Mouse (Mus musculus) embryonic stem cell, embryonic (primary cell): ENCODE data around the gene Ncoa6.

Experiments used
- CTCF ChIA-PET, 4 experiments: fragments of 300-600 bp in 2 of 4; fragments of 350-600 bp in 2 of 4; sonication (Branson Sonifier 250); formaldehyde crosslinking; loops; one replicate each; lab custom pipeline; 2022; ENCODE audit warnings: inconsistent platforms in 2 of 4; lab: Charles Lee
- POLR2A ChIA-PET, 4 experiments: fragments of 300-600 bp in 2 of 4; fragments of 350-600 bp in 2 of 4; sonication (Branson Sonifier 250); formaldehyde crosslinking; loops; one replicate each; lab custom pipeline; 2022; ENCODE audit warnings: antibody characterized with exemption in 4 of 4, inconsistent platforms in 1 of 4; lab: Charles Lee

Ncoa6 gene

GRCm38 (mm10) chr2:155385731-155386533 lies 87.8 kb downstream of the Ncoa6 start:
- ChIA-PET CTCF (interaction anchor here (0.5 to 2.3 kb wide), 9 partner anchors 29 to 658 kb away, joined by 3 to 11 read pairs (median 5); partner anchors contain the start of genes Map1lc3a (in 1 of the 4), Pigu (in 1 of the 4) and Raly (in 1 of the 4)), POLR2A (interaction anchor here in 3 of 4 experiments (0.6 to 1.9 kb wide), 9 partner anchors 10 to 304 kb away, joined by 3 to 5 read pairs (median 3); partner anchors contain the start of gene Pigu (in 1 of the 3))

- CTCF ChIA-PET = interaction anchor here (0.6 to 2.3 kb wide), 35 partner anchors 14 to 672 kb away, joined by 3 to 12 read pairs (median 4); partner anchors contain the start of genes Map1lc3a (in 3 of the 4), Pigu (in 2 of the 4), Dynlrb1 (in 1 of the 4) and Raly (in 1 of the 4)
- POLR2A ChIA-PET = interaction anchor here in 3 of 4 experiments (0.5 to 1.9 kb wide), 20 partner anchors 11 to 658 kb away, joined by 3 to 5 read pairs (median 3); partner anchors contain the start of genes Dynlrb1 (in 1 of the 3) and Map1lc3a (in 1 of the 3)
These were observed 88.6 kb downstream of the Ncoa6 start for GRCm38 (mm10) chr2:155385090-155385489.

- POLR2A ChIA-PET = interaction anchor here in 3 of 4 experiments (0.5 to 4.7 kb wide), 34 partner anchors 8 to 1011 kb away, joined by 3 to 45 read pairs (median 6); partner anchors contain the start of genes Map1lc3a (in 3 of the 3), Dynlrb1 (in 2 of the 3), Itch (in 2 of the 3) and Ahcy (in 1 of the 3)
These were observed 90.8 kb downstream of the Ncoa6 start for GRCm38 (mm10) chr2:155382791-155383438.

GRCm38 (mm10) chr2:155382332-155382700 lies 91.4 kb downstream of the Ncoa6 start:
- CTCF ChIA-PET = interaction anchor here in 3 of 4 experiments (0.6 to 1.8 kb wide), 13 partner anchors 18 to 669 kb away, joined by 3 to 6 read pairs (median 4); partner anchors contain the start of genes Map1lc3a (in 2 of the 3), Acss2 (in 1 of the 3) and Ggt7 (in 1 of the 3)

More at GRCm38 (mm10) chr2:155382791-155383438, 90.8 kb downstream of the Ncoa6 start:
- CTCF ChIA-PET = interaction anchor here in 1 of 4 experiments (0.7 to 1.8 kb wide), 5 partner anchors 23 to 135 kb away, joined by 3 to 5 read pairs (median 4); partner anchors contain the start of genes Acss2 and Ggt7

GRCm38 (mm10) chr2:155381643-155382331 lies 91.9 kb downstream of the Ncoa6 start:
- ChIA-PET POLR2A (interaction anchor here (0.5 to 4.7 kb wide), 79 partner anchors 8 to 1055 kb away, joined by 3 to 45 read pairs (median 4); partner anchors contain the start of genes Map1lc3a (in 3 of the 4), Dynlrb1 (in 2 of the 4), Pigu (in 2 of the 4) and 4930519P11Rik (in 1 of the 4)), CTCF (interaction anchor here in 3 of 4 experiments (0.6 to 1.8 kb wide), 13 partner anchors 18 to 795 kb away, joined by 3 to 6 read pairs (median 4); partner anchors contain the start of genes Map1lc3a (in 2 of the 3), Acss2 (in 1 of the 3) and Ggt7 (in 1 of the 3))

More at GRCm38 (mm10) chr2:155382332-155382700, 91.4 kb downstream of the Ncoa6 start:
- POLR2A ChIA-PET = interaction anchor here (0.5 to 4.7 kb wide), 59 partner anchors 9 to 1011 kb away, joined by 3 to 45 read pairs (median 5); partner anchors contain the start of genes Map1lc3a (in 3 of the 4), Dynlrb1 (in 2 of the 4), Pigu (in 2 of the 4) and Acss2 (in 1 of the 4)

- CTCF ChIA-PET = interaction anchor here in 2 of 4 experiments (0.6 to 1.6 kb wide), 5 partner anchors 104 to 794 kb away, joined by 3 to 6 read pairs (median 3); partner anchors contain the start of gene Map1lc3a (in 1 of the 2)
- POLR2A ChIA-PET = interaction anchor here (0.5 to 4.7 kb wide), 58 partner anchors 7 to 1056 kb away, joined by 3 to 45 read pairs (median 4); partner anchors contain the start of genes Map1lc3a (in 3 of the 4), Dynlrb1 (in 2 of the 4), Pigu (in 2 of the 4) and 4930519P11Rik (in 1 of the 4)
These were observed 92.6 kb downstream of the Ncoa6 start for GRCm38 (mm10) chr2:155381060-155381437.

- ChIA-PET CTCF (interaction anchor here in 1 of 4 experiments (1.6 kb wide), 1 partner anchor 104 kb away, joined by 6 read pairs; the partner anchor contains the start of gene Map1lc3a), POLR2A (interaction anchor here in 2 of 4 experiments (0.7 to 4.7 kb wide), 15 partner anchors 8 to 590 kb away, joined by 3 to 45 read pairs (median 9); partner anchors contain the start of genes Map1lc3a (in 2 of the 2), Pigu (in 2 of the 2), Ahcy (in 1 of the 2) and Dynlrb1 (in 1 of the 2))
These were observed 93.2 kb downstream of the Ncoa6 start, which contains the start of gene Trp53inp2 for GRCm38 (mm10) chr2:155380261-155381059. Gene Trp53inp2 (plus strand): TSS chr2:155381059.

GRCm38 (mm10) chr2:155376191-155376590 lies 97.5 kb downstream of the Ncoa6 start:
- ChIA-PET CTCF (no interaction called here), POLR2A (no interaction called here)

- CTCF ChIA-PET = no interaction called here
- POLR2A ChIA-PET = interaction anchor here in 1 of 4 experiments (0.5 kb wide), 1 partner anchor 106 kb away, joined by 3 read pairs; no protein-coding TSS in a partner anchor
These were observed 99.2 kb downstream of the Ncoa6 start for GRCm38 (mm10) chr2:155374521-155374920.

- ChIA-PET CTCF (no interaction called here), POLR2A (interaction anchor here in 2 of 4 experiments (0.7 to 1.4 kb wide), 3 partner anchors 8 to 9 kb away, joined by 3 to 7 read pairs (median 3); no protein-coding TSS in a partner anchor)
These were observed 99.8 kb downstream of the Ncoa6 start for GRCm38 (mm10) chr2:155373886-155374285.

GRCm38 (mm10) chr2:155373302-155373701 lies 100.4 kb downstream of the Ncoa6 start:
- POLR2A ChIA-PET = interaction anchor here in 3 of 4 experiments (0.7 to 1.4 kb wide), 4 partner anchors 8 to 9 kb away, joined by 3 to 7 read pairs (median 3); partner anchors contain the start of gene Trp53inp2 (in 1 of the 3)
- CTCF ChIA-PET = no interaction called here

- POLR2A ChIA-PET = interaction anchor here in 2 of 4 experiments (0.6 to 1.7 kb wide), 3 partner anchors 9 to 333 kb away, joined by 3 to 4 read pairs (median 3); partner anchors contain the start of gene Trp53inp2 (in 1 of the 2)
These were observed 101.2 kb downstream of the Ncoa6 start for GRCm38 (mm10) chr2:155372451-155372850.

GRCm38 (mm10) chr2:155369333-155369883 lies 104.3 kb downstream of the Ncoa6 start:
- ChIA-PET POLR2A (interaction anchor here in 3 of 4 experiments (1.0 to 1.6 kb wide), 4 partner anchors 12 to 18 kb away, joined by 3 to 9 read pairs (median 6); partner anchors contain the start of gene Trp53inp2 (in 1 of the 3)), CTCF (interaction anchor here in 1 of 4 experiments (0.5 kb wide), 1 partner anchor 96 kb away, joined by 3 read pairs; no protein-coding TSS in a partner anchor)

More at GRCm38 (mm10) chr2:155372451-155372850, 101.2 kb downstream of the Ncoa6 start:
- CTCF ChIA-PET = interaction anchor here in 1 of 4 experiments (1.0 kb wide), 1 partner anchor 79 kb away, joined by 3 read pairs; no protein-coding TSS in a partner anchor

- POLR2A ChIA-PET = interaction anchor here in 2 of 4 experiments (0.7 to 2.1 kb wide), 4 partner anchors 10 to 150 kb away, joined by 3 to 11 read pairs (median 4); partner anchors contain the start of genes Acss2 (in 1 of the 2) and Ggt7 (in 1 of the 2)
- CTCF ChIA-PET = no interaction called here
These were observed 105.9 kb downstream of the Ncoa6 start for GRCm38 (mm10) chr2:155367635-155368284.
